Mouse (Mus musculus) C2C12 (cell line): ENCODE results near the gene Smarcad1. TPM values are rescaled to one million over a fixed set of nuclear protein-coding genes. Genes with fewer than 3 reads are reported as not detected.

Experiments used
- H3K27me3 ChIP-seq: one replicate; pipeline ENCODE4 v1.6.1; 2011; ENCODE audit not compliant: control insufficient read depth, insufficient read depth, insufficient read length
- H3K36me3 ChIP-seq: one replicate; pipeline ENCODE4 v1.6.1; 2011; ENCODE audit not compliant: control insufficient read depth, insufficient read depth
- H3K4me3 ChIP-seq: one replicate; pipeline ENCODE4 v1.5.1; 2011; ENCODE audit warnings: mild to moderate bottlenecking, control low read depth; ENCODE audit not compliant: poor library complexity, insufficient read depth, severe bottlenecking
- H3K79me2 ChIP-seq: one replicate; pipeline ENCODE4 v1.6.1; 2011; ENCODE audit not compliant: control insufficient read depth, insufficient read depth
- H3K79me3 ChIP-seq: one replicate; pipeline ENCODE4 v1.6.1; 2011; ENCODE audit warnings: low read depth, control low read depth
- H3ac ChIP-seq: one replicate; pipeline ENCODE3; 2011; ENCODE audit warnings: low read depth; ENCODE audit not compliant: control insufficient read depth, insufficient read length
- CEBPB ChIP-seq: IDR thresholded peaks from one replicate; pipeline ENCODE4 v1.6.1; 2011; ENCODE audit warnings: low read depth, mild to moderate bottlenecking, control low read depth, moderate library complexity
- CTCF ChIP-seq: IDR thresholded peaks from one replicate; pipeline ENCODE4 v1.5.1; 2011; ENCODE audit not compliant: control insufficient read depth, insufficient read depth, insufficient read length
- FOSL1 ChIP-seq: IDR thresholded peaks from one replicate; pipeline ENCODE4 v1.8.0; 2011; ENCODE audit warnings: mild to moderate bottlenecking, low read length; ENCODE audit not compliant: poor library complexity, insufficient read depth, severe bottlenecking
- MAX ChIP-seq: IDR thresholded peaks from one replicate; pipeline ENCODE4 v1.6.1; 2011; ENCODE audit warnings: mild to moderate bottlenecking, control low read depth
- MYOD1 ChIP-seq: IDR thresholded peaks from one replicate; pipeline ENCODE4 v1.6.1; 2011; ENCODE audit warnings: low read depth; ENCODE audit not compliant: control insufficient read depth, insufficient read length
- MYOG ChIP-seq: IDR thresholded peaks from one replicate; pipeline ENCODE4 v1.6.1; 2011; ENCODE audit not compliant: control insufficient read depth, insufficient read length; ENCODE audit errors: extremely low read depth
- USF1 ChIP-seq: IDR thresholded peaks from one replicate; pipeline ENCODE4 v1.6.1; 2011; ENCODE audit warnings: low read depth, mild to moderate bottlenecking, control low read depth, moderate library complexity
- polyA plus RNA-seq: library from polyadenylated mRNA; unstranded; fragments of >200 nt; fragmentation: generic; extraction: Trizol; gene quantifications from one replicate; pipeline ENCODE4 v1.2.1, GENCODE M21; 2012; ENCODE audit warnings: missing spikeins

Gene Smarcad1
- polyA plus RNA-seq, 1 experiment: 27.9 TPM

GRCm38 (mm10) chr6:65140082-65140749, 97.8 kb downstream of the Smarcad1 start:
- Histone ChIP-seq H3K4me3 (no peak overlapping the region), H3ac (no peak overlapping the region), H3K36me3 (no peaks in the 10 kb centered on the region), H3K79me3 (no peaks in the 10 kb centered on the region), H3K79me2 (no peaks in the 10 kb centered on the region), H3K27me3 (peaks cover 8% of the 10 kb centered on the region)
- no peak for TF ChIP-seq CTCF
- TF ChIP-seq USF1: no peak
- no peak for TF ChIP-seq MYOD1
- TF ChIP-seq MAX: no peak
- no peak for TF ChIP-seq FOSL1
- no peak for TF ChIP-seq MYOG
- TF ChIP-seq CEBPB: no peak

DNA sequence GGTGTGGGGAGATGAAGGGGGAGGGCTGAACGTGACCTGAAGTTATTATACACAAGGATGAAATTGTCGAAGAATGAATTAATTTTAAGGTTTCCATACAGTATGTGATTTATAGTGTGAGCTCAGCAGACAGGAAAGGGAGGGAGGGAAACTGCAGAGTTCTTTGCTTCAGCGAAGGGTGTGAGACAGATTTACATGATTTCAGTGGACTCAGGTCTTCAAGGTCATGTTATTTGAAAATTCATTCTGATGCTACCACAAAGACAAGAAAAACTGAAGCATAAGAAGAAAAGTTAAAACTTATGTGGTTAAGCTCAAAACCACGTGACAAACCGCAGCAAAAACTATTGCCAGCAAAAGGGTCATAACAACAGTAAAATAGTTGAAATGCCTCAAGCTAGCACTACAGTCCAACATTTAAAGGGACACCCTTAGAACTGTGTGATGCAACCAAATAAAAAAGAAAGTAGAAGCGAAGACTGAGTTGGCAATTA, 98.4 kb downstream of the Smarcad1 start:
- Histone ChIP-seq H3K36me3 (no peaks in the 10 kb centered on the region), H3K27me3 (peaks cover 8% of the 10 kb centered on the region), H3K4me3 (no peak overlapping the region), H3K79me3 (no peaks in the 10 kb centered on the region), H3K79me2 (no peaks in the 10 kb centered on the region), H3ac (no peak overlapping the region)
- TF ChIP-seq USF1 (no peak), MYOD1 (no peak), CEBPB (no peak), MYOG (no peak), FOSL1 (no peak), MAX (no peak), CTCF (no peak)

GRCm38 (mm10) chr6:65142316-65142715, 99.9 kb downstream of the Smarcad1 start:
- TF ChIP-seq MAX: no peak
- TF ChIP-seq MYOG: no peak
- TF ChIP-seq CTCF: no peak
- TF ChIP-seq CEBPB: no peak
- TF ChIP-seq USF1: no peak
- no peak for TF ChIP-seq MYOD1
- Histone ChIP-seq H3ac (no peak overlapping the region), H3K27me3 (peaks cover 8% of the 10 kb centered on the region), H3K79me2 (no peaks in the 10 kb centered on the region), H3K79me3 (no peaks in the 10 kb centered on the region), H3K4me3 (no peak overlapping the region), H3K36me3 (no peaks in the 10 kb centered on the region)

DNA sequence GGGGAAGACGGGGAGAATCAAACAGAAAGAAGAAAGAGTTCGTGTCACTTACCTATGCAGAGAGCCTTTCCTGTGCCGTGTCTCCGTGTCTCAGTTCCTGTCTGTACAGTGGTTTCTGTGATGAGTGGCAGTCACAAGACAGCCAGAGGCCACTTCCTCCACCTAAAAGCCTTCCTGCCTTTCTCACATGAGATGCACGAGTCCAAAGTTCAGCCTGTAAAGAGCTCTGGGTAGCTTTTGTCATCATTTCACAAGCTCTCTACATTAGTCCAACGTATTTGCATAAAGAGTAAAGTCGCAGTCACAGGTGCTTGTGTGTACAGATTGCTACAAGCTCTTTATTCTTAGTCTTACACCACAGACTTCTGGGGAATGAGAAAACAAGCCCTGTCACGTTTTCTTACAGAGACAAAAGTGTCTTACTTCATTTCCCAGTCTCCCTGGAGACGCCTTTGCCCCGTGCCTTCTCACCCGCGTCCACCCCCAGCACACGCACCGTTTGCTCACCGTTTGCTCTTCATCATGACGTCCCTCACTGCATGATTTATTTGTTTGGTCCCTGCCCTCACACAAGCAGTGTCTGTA, 102.3 kb downstream of the Smarcad1 start, which contains the start of gene Hpgds:
Gene Hpgds (minus strand): TSS at position 288 of the 585 bp plus-strand sequence.
- no peaks in the 10 kb centered on the region for H3K79me3 ChIP-seq
- H3K79me2 ChIP-seq: no peaks in the 10 kb centered on the region
- peaks cover 8% of the 10 kb centered on the region for H3K27me3 ChIP-seq
- H3ac ChIP-seq: no peak within 1 kb of the TSS
- TF ChIP-seq MAX (no peak), FOSL1 (no peak), USF1 (no peak), MYOG (no peak), CTCF (no peak), MYOD1 (no peak), CEBPB (no peak)
- no peak within 1 kb of the TSS for H3K4me3 ChIP-seq
- H3K36me3 ChIP-seq: no peaks in the 10 kb centered on the region

DNA sequence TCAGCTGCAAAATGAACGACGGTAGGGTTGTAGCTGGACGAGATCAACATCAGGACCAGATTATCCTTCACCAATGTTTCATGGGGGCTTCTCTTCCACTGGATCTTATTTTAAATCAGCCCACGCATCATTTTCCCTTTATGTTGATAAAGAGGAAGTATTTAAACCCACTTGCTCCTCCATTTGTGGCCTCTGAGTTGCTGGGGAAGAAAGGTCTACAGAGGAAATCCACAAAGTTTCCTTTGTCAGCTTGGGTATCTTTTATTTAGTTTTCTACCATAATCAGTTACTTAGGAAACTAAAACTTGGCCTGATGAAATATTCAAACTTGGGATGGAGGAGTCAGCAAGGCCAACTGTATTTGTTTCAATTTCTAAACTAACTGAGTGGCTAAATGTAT, 104.0 kb downstream of the Smarcad1 start:
- no peak for TF ChIP-seq USF1
- no peak for TF ChIP-seq FOSL1
- no peak for TF ChIP-seq MYOD1
- H3K27me3 ChIP-seq: peaks cover 8% of the 10 kb centered on the region
- H3K79me2 ChIP-seq: no peaks in the 10 kb centered on the region
- H3K79me3 ChIP-seq: no peaks in the 10 kb centered on the region
- H3ac ChIP-seq: no peak overlapping the region
- H3K4me3 ChIP-seq: no peak overlapping the region
- H3K36me3 ChIP-seq: no peaks in the 10 kb centered on the region

DNA sequence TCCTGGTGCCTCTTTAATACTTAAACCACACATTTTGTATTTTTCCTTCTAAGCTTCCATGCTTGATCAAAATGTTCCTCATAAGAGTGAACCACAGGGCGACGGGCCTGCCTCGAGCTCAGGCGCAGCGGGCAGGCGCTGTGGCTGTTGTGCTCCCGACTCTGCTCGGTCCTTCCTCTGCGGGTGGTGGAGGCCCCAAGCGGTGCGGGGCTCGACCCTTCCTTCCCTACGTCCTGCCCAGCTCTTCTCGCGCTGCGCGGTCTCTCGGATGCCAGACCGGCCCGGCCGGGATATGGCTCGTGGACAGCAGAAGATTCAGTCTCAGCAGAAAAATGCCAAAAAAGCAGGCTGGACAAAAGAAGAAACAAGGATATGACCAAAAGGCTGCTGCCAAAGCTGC, 108.3 kb downstream of the Smarcad1 start:
- Histone ChIP-seq H3K4me3 (no peak overlapping the region), H3K79me3 (no peaks in the 10 kb centered on the region), H3K27me3 (no peaks in the 10 kb centered on the region), H3K36me3 (no peaks in the 10 kb centered on the region), H3ac (no peak overlapping the region), H3K79me2 (no peaks in the 10 kb centered on the region)
- TF ChIP-seq CEBPB (no peak), FOSL1 (no peak), USF1 (no peak), MYOG (no peak), CTCF (no peak), MYOD1 (no peak), MAX (no peak)
